Mouse (Mus musculus) heart, embryonic 14.5 days (tissue): Measurements from ENCODE around the gene Cd276. TPM values are rescaled to one million over a fixed set of nuclear protein-coding genes. Genes with fewer than 3 reads are reported as not detected.
A peak's percentile ranks its signal among the peaks of the same experiment; 100 is the strongest.

Source experiments
- ATAC-seq: fragments of 200-750 bp; cut with Nextera tagmentation; 2 replicates; pipeline ENCODE4 v1.8.0; 2017; ENCODE audit warnings: low read depth, moderate TSS enrichment; ENCODE audit not compliant: insufficient number of reproducible peaks, insufficient read depth, low FRiP score
- H3K27ac ChIP-seq, 2 experiments: fragments of 200-500 bp in 1 of 2; fragments of 300-500 bp in 1 of 2; sonication (generic) in 1 of 2; replicated peaks in 1 of 2; 2 replicates each; pipeline ENCODE4 v1.5.1; 2012 to 2014; ENCODE audit warnings: low read depth in 2 of 2, low read length in 2 of 2, control low read depth in 1 of 2, mild to moderate bottlenecking in 1 of 2, mixed read lengths in 1 of 2; ENCODE audit not compliant: control insufficient read depth in 1 of 2, insufficient read depth in 1 of 2
- H3K27me3 ChIP-seq: fragments of 300-500 bp; sonication (generic); 2 replicates; pipeline ENCODE4 v1.6.1; 2014; ENCODE audit warnings: mild to moderate bottlenecking, low read length, control low read depth; ENCODE audit not compliant: control insufficient read depth, insufficient read depth
- H3K36me3 ChIP-seq: fragments of 300-500 bp; sonication (generic); 2 replicates; pipeline ENCODE4 v1.6.1; 2014; ENCODE audit warnings: mild to moderate bottlenecking, control low read depth, low read length, mixed read lengths; ENCODE audit not compliant: control insufficient read depth, insufficient read depth
- H3K4me1 ChIP-seq, 2 experiments: fragments of 200-500 bp in 1 of 2; fragments of 300-500 bp in 1 of 2; sonication (generic) in 1 of 2; 2 replicates each; pipeline ENCODE4 v1.6.1; 2012 to 2014; ENCODE audit warnings: low read length in 2 of 2, control low read depth in 1 of 2, mixed read lengths in 1 of 2; ENCODE audit not compliant: control insufficient read depth in 2 of 2, insufficient read depth in 2 of 2
- H3K4me2 ChIP-seq: fragments of 300-500 bp; sonication (generic); 2 replicates; pipeline ENCODE4 v1.6.1; 2014; ENCODE audit warnings: mild to moderate bottlenecking, low read length
- H3K4me3 ChIP-seq, 2 experiments: fragments of 200-500 bp in 1 of 2; fragments of 300-500 bp in 1 of 2; sonication (generic) in 1 of 2; 2 replicates each; pipeline ENCODE4 v1.5.1; 2012 to 2014; ENCODE audit warnings: low read length in 2 of 2, mild to moderate bottlenecking in 2 of 2, control low read depth in 1 of 2, low read depth in 1 of 2, moderate library complexity in 1 of 2; ENCODE audit not compliant: control insufficient read depth in 1 of 2, insufficient read depth in 1 of 2
- H3K9ac ChIP-seq: fragments of 300-500 bp; sonication (generic); 2 replicates; pipeline ENCODE4 v1.6.1; 2014; ENCODE audit warnings: mild to moderate bottlenecking, low read length
- H3K9me3 ChIP-seq: fragments of 300-500 bp; sonication (generic); 2 replicates; pipeline ENCODE4 v1.6.1; 2016; ENCODE audit warnings: low read length, control low read depth; ENCODE audit not compliant: control insufficient read depth
- WGBS: fragments of 180-500 bp; shearing (Covaris S2); extraction: QIAGEN DNeasy Blood & Tissue Kit; methylation state at CpG from one replicate; pipeline ENCODE4 v1.1.7; 2014; 5-methylcytosine and 5-hydroxymethylcytosine counted together
- polyA plus RNA-seq: library from polyadenylated mRNA; unstranded; fragments of >200 nt; fragmentation: Nextera tagmentation; extraction: Ambion mirVana; gene quantifications from 2 replicates; pipeline ENCODE4 v1.2.1, GENCODE M21; 2014

The Cd276 gene
- polyA plus RNA-seq, 1 experiment from 2014 or later, result 30.9 TPM

DNA sequence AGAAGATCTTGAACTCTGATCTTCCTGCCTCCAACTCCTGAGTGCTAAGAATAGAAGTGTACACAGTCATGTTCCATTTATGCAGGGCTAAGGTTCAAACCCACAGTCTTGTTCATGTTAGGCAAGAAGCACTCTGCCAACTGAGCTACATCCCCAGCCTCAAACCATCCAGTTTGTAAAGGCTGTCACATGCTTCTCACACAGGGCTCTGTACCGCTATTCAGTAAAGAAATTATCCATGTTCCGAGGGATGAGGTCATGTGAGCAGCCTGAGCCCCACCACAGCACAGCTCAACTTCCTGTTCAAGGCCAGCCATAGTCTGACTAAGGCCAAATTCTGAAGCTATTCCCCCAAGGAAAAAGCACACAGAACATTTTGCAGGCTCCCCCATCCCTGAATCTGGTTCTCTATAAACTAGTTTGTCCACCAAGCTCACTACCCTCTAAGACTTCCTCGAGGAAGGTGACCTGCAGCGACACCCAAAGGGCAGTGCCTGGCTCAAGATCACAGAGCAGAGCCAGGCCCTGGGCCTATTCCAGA, 33.3 kb downstream of the Cd276 start:
- Histone ChIP-seq H3K27me3 (no peaks in the 10 kb centered on the region), H3K4me3 (no peak overlapping the region), H3K36me3 (peaks cover 30% of the 10 kb centered on the region), H3K9ac (no peak overlapping the region), H3K4me1 (peaks cover 18 to 21% of the 10 kb centered on the region in 2 experiments), H3K9me3 (no peaks in the 10 kb centered on the region), H3K27ac (peak overlapping the region in 1 of 2 experiments; percentile 77; a peak in 1 of 4 replicates), H3K4me2 (no peak overlapping the region)
- no peak for ATAC-seq
- 49% methylated on average over 4 of the region's 4 CpGs for WGBS

DNA sequence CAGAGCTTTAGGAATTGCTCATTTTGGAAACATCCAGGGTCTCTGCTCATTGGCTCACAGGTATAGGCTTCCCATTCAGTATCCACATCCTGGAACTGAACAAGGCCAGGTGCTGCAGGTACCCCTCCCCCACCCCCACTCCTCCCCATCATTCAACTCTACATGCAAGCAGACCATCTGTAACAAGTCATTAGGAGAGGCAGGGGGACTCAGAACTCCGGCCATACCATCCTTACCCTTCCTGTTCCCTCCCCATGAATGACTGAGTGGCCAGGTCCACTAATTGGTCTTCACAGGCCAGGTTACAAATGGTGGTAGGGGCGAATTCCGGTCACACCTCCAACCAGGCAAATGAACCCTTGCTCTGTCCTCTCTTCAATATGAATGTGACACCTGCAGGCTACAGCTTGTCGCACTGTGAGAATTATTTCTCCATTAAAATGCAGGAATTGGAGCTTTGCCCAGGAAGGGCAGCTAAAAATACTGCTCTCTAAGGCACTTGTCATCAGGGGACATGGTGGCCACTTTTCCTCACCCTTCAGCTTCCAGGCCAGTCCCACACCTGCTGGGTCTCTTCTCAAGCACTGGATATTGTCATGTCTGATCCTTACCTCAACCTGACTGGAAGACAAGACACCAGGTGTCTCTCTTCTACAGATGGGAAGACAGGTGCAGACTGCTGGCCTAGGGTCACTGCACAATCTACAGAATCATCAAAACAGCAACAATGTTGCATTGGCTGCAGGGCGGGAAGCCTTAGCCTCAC, 34.2 kb downstream of the Cd276 start:
- Histone ChIP-seq H3K27me3 (no peaks in the 10 kb centered on the region), H3K4me1 (peaks cover 18 to 21% of the 10 kb centered on the region in 2 experiments), H3K4me2 (peak overlapping the region; percentile 23; the same call in 1 of the 2 replicates), H3K9me3 (no peaks in the 10 kb centered on the region), H3K9ac (no peak overlapping the region), H3K4me3 (no peak overlapping the region), H3K27ac (peak overlapping the region; percentile 52 to 77), H3K36me3 (peaks cover 20% of the 10 kb centered on the region)
- WGBS, result 45% methylated on average over 5 of the region's 5 CpGs
- ATAC-seq, result peak; percentile 60

DNA sequence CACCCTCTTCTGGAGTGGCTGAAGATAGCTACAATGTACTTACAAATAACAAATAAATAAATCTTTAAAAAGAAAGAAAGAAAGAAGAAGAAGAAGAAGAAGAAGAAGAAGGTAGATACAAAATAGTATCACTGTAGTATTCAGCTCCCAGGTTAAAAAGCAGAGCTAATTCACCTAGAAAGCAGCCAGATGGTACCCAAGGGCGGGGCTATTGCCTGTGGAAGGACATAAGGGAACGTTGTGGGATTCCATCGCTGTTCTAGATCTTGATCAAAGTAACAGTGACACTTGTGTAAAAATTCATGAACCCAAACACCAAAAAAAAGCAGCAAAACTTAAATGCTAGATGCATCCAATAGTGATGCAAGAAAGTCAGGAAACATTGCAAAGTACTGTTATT, 35.3 kb downstream of the Cd276 start:
- no peak for ATAC-seq
- WGBS, result 87% methylated on average over 3 of the region's 3 CpGs
- Histone ChIP-seq H3K36me3 (peaks cover 10% of the 10 kb centered on the region), H3K4me3 (no peak overlapping the region), H3K9me3 (no peaks in the 10 kb centered on the region), H3K27ac (no peak overlapping the region), H3K9ac (no peak overlapping the region), H3K4me1 (peaks cover 18 to 21% of the 10 kb centered on the region in 2 experiments), H3K27me3 (no peaks in the 10 kb centered on the region), H3K4me2 (no peak overlapping the region)

DNA sequence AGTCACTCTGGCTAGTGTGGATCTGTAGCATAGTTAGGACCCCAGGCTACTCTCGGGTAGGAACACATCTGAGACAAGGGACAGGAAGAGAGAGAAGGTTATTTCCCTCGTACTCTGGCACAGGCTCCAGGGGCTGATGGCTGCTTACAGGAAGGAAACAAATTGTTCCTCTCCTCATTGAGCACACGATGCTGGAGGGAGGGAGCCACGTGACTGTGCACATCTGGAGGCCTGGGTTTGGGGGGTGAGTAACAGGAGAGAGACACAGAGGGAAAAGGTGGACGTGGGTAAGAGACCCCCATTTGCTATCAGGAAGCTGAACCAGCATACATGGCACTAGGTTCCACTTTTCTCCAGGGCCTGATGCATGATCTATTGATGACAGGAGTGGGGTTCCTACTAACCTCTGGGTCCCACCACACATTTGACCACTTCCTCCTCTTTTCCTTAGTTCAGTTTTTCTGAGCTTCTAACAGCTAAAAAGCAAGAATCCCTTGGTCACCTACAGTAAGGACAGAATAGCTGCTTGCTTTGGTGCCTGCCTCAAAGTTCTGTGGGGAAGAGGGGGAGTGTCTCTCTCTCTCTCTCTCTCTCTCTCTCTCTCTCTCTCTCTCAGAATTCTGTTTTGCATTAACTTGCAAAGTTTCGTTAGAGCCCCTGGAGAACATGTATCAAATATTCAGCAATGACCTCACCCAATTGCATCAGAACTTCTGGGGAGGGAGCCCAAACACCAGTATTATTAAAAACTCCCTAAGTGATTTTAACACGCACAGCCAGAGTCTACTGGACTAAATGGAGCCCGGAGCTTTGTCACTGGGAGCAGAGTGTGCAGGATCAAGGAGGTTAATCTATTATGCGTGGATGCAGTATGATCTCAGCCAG, 37.1 kb downstream of the Cd276 start:
- no peak overlapping the region for H3K4me2 ChIP-seq
- H3K4me1 ChIP-seq, result peaks cover 18 to 21% of the 10 kb centered on the region in 2 experiments
- H3K27me3 ChIP-seq, result no peaks in the 10 kb centered on the region
- no peak overlapping the region for H3K4me3 ChIP-seq
- H3K27ac ChIP-seq, result no peak overlapping the region
- ATAC-seq, result no peak
- H3K36me3 ChIP-seq, result no peaks in the 10 kb centered on the region
- no peaks in the 10 kb centered on the region for H3K9me3 ChIP-seq
- H3K9ac ChIP-seq, result no peak overlapping the region
- WGBS, result 45% methylated on average over 9 of the region's 9 CpGs

DNA sequence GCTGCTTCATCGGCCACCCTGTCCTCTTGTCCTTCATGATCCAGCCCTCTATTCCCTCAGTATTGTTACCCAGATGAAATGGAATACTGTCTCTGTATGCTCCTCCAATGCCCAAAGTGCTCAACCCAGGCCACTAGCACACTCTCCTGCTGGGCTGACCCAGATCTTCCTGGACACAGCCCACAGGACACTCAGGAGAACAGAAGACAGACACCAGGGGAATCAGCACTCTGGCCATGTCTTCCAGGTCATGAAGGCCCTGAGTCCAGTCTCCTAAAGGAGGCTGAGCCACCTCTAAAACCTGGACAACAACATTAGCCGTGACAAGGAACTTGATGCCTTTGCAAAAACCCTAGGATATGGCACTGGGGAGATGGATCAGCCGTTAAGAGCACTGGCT, 38.8 kb downstream of the Cd276 start:
- WGBS, result 75% methylated on average over 3 of the region's 3 CpGs
- Histone ChIP-seq H3K27ac (no peak overlapping the region), H3K4me1 (peaks cover 10 to 13% of the 10 kb centered on the region in 2 experiments), H3K36me3 (no peaks in the 10 kb centered on the region), H3K4me3 (no peak overlapping the region), H3K27me3 (no peaks in the 10 kb centered on the region), H3K4me2 (no peak overlapping the region), H3K9ac (no peak overlapping the region), H3K9me3 (no peaks in the 10 kb centered on the region)
- ATAC-seq, result no peak

DNA sequence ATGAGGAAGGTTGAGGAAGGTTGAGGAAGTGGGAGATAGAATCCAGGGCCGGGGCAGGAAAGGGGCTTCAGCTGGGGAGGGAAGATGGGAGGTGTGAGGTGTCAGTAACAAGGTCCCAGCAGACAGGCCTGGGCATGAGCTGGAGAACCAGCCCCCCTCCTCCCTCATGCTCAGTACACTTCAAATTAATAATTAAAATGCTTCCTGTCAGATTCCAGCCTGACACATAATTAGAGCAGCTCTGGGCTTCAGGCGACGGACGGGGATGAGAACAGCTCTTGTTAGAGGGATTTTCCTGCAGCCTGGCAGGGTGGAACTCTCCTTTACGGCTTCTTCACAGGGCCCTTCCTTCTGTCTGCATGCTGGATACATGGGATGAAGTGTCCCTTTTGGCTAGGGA, 41.5 kb downstream of the Cd276 start:
- 49% methylated on average over 5 of the region's 5 CpGs for WGBS

DNA sequence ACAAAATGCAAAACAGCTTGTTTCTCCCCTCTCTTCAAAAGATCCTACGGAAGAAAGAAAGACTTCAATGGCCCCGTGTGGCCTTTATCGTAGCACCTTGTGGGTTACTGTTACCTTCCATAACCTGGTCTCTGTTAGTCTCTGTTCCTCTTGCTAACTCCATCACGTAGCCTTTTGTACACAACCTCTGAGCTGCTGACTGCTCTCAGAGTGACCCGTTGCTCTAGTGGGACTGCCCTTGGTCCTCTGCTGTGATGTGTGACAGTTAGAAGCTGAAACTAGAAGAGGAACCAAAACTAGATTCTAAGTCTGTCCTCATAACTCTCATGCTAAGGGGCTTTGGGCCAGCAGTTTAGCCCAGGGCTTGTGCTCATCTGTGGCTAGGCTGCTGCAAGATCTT, 44.8 kb downstream of the Cd276 start:
- H3K27me3 ChIP-seq, result no peaks in the 10 kb centered on the region
- H3K9ac ChIP-seq, result no peak overlapping the region
- H3K4me3 ChIP-seq, result no peak overlapping the region
- no peak overlapping the region for H3K27ac ChIP-seq
- no peaks in the 10 kb centered on the region for H3K4me1 ChIP-seq
- no peaks in the 10 kb centered on the region for H3K36me3 ChIP-seq
- 86% methylated on average over 5 of the region's 5 CpGs for WGBS
- no peaks in the 10 kb centered on the region for H3K9me3 ChIP-seq
- H3K4me2 ChIP-seq, result no peak overlapping the region
- ATAC-seq, result no peak

More for the DNA sequence above, 41.5 kb downstream of the Cd276 start:
- Histone ChIP-seq H3K4me2 (no peak overlapping the region), H3K27ac (no peak overlapping the region), H3K27me3 (no peaks in the 10 kb centered on the region), H3K4me1 (no peaks in the 10 kb centered on the region), H3K36me3 (no peaks in the 10 kb centered on the region), H3K4me3 (no peak overlapping the region), H3K9me3 (no peaks in the 10 kb centered on the region), H3K9ac (no peak overlapping the region)
- ATAC-seq, result no peak
